Mouse (Mus musculus): ENCODE data around the gene Ccdc88c. TPM values are rescaled to one million over a fixed set of nuclear protein-coding genes. Genes with fewer than 3 reads are reported as not detected.

Gene Ccdc88c
- total RNA-seq, 2 experiments from 2014 or later, result 26.7 to 40.1 TPM

DNA sequence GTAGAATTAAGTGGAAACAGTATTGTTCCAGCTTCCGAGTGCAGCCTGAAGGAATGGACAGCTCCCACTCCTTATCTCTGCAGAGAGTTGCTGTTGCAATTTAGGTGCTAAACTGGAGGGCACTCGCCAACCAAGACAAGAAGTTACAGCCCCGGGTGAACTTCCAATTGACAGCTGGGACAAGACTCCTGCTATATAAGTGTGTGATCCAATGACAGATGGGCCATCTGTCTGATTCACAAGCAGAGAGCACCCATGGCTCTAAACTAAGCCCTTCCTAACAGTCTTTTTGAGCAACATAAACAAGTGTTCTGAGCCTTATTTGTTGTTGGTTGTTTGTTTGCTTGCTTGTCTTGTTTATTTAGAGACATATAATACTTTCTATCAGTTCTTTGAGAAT lies 132.2 kb downstream of the Ccdc88c start:
- DNase-seq (ENCODE audit: extremely low spot score in 1 of 2, low spot score in 1 of 2), result no peak

DNA sequence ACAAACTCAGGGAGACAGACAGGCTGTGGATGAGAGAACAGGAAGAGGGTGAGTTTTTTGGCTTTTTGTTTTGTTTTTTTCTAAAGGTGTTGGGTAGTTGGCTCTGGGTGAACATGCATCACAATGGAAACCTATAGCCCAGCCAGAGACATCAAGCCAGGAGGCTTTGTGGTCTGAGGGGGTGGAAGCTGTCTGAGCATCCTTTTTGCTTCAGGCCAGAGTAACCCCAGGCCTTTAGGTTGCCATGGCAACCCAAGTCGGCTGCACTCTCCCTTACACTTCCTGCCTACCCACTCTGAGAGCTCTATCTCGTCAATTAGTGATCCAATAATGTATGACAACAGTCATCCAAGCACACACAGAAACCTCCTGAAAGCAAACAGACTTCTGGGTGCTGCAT lies 133.4 kb downstream of the Ccdc88c start:
- no peak for DNase-seq (ENCODE audit: extremely low spot score in 1 of 2, low spot score in 1 of 2)

DNA sequence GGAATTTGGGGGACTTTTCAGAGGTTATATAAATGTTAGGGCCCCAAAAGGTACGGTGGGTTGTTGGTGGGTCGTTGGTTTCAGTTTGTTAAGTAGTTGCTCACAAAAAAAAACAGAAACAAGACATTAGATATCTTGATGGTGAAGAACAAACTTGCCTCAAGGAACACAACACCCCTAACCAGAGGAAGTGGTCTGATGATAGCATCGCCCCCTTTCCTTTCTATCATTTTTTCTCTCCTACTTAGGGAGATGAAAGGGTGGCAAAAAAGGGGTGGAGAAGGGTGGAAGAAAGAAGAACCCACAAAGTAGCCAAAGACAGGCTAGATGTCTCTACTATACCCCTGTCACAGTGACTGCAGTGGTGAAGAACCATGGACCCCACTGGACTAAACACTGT lies 138.3 kb downstream of the Ccdc88c start:
- DNase-seq (ENCODE audit: extremely low spot score in 1 of 2, low spot score in 1 of 2), result no peak

DNA sequence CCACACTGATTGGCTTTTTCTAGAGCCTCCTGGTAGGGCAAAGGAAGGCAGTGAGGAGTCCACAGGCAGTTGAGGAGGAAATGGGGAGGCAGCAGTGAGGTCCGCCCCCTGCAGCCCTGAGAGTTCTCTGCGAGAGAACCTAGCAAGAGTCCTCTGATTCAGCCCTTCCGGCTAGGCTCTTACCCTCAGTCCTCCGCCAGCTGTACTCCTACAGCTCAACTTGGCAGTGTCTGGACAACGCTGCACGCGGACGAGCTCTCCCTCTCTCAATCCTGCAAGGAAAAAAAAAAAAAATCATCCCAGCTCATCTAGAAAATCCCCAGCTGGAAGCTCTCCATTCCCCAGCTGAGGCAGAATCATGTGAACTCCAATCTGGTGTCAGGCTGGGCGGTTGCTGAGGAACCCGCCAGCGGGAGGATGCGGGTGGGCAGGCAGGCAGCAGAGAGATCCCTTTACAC lies 141.0 kb downstream of the Ccdc88c start:
- peak; percentile 31 to 42 for DNase-seq (ENCODE audit: extremely low spot score in 1 of 2, low spot score in 1 of 2)

DNA sequence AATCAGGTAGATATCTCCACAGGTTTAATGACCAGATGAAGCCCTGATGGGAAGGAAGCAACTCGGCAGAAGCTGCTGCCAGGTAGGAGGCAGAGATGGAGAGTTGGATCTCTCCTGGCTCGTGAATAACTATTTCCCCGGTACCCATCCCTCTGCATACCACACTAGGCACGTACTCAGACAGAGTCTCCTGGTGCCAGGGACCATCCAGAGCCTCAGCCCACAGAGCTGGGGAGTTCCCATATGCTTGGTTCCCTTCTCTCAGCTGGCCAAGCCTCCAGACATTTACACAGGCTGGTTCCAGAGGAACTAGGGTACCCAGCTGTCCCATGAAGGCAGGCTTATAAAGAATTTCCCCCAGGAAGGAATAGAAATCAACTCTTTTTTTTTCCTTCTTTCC lies 142.0 kb downstream of the Ccdc88c start:
- DNase-seq (ENCODE audit: extremely low spot score in 1 of 2, low spot score in 1 of 2), result no peak

DNA sequence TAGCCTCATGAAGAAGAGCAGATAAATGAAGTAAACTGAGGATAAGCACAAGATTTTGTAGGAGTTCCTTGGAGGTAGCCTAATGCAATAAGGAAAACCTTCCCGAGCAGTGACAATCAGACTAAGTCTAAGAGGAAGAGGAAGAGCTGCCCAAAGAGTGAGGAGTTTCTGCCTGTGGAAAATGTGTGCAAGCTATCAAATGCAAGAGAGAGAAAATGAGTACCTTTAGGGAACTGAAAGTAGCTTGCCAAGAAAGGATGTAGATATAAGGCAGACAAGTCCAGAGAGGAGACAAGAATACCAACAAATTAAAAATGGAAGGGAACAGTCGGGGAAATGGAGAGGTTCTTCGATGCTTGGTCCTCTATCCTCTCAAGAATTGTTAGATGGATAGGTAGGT lies 143.3 kb downstream of the Ccdc88c start:
- no peak for DNase-seq (ENCODE audit: extremely low spot score in 1 of 2, low spot score in 1 of 2)

DNA sequence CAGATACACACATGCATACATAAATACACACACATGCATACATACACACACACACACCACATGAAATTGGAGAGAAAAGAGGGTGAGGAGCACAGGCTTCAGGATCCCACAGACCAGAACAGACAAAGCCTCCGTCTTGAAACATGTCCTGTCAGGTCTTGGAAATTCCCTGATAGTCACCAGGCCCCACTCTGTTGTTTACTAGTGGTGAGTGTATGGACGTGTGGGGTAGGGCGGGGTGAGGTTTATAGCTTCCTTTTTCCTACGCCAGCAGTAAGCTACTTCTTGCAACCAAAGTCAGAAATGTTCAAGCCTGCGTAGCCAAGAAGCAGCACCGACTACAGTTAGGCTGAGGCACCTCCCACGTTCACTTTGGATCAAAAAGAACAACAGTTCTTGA lies 145.7 kb downstream of the Ccdc88c start:
- no peak for DNase-seq (ENCODE audit: extremely low spot score in 1 of 2, low spot score in 1 of 2)

DNA sequence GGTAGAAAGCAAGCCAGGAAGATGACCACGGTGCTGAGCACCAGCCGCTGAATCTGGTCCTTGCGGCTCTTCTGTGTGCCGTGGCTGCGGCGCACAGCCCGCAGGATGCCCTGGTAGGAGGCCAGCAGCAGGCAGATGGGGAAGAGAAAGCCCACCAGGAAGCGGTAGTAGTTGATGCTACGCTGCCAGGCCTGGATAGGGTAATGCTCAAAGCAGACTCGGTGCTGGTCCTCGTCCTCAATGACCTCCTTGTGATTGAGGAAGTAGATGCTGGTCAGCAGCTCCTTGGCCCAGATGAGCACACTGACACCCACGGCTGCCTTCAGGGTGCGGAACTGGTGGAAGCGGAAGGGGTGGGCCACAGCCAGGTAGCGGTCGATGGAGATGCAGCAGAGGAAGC lies 150.3 kb downstream of the Ccdc88c start:
- DNase-seq (ENCODE audit: extremely low spot score in 1 of 2, low spot score in 1 of 2), result no peak

DNA sequence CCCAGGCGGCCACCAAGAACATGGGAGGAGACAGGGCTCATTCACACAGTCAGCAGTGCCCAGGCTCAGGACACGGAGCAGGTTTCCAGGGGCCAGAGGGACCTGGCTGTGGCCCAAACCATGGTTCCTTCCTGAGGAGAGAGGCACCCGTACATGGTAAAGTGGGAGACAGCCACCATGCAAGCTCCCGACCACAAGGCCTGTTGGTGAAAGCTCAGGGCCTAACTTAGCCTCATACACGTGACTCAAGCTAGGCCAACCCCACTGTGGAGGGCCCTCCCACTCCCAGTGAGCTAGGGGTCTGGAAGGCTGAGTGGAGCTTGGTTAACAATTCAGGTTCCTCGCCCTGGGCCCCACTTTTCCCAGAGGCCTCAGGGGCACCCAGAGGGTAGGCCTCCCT lies 150.9 kb downstream of the Ccdc88c start:
- DNase-seq (ENCODE audit: extremely low spot score in 1 of 2, low spot score in 1 of 2), result no peak

DNA sequence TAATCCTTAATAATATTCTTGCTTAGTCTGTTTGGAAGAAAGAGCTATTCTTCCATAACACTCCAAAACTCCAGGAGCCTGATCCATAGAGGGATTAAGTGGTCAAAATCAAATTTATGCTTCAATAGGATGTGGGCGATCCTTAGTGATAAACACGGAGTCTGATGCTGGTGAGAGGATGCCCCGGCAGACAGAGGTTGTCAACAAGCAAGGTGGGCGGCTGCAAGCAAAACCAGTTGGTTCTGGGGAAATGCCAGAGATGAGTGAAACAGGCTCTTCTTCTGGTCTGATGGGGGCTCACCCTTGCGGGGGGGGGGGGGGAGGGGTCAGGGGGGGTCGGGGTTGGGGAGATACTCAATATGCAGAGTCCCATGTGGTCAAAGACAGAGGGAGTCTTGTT lies 152.9 kb downstream of the Ccdc88c start:
- no peak for DNase-seq (ENCODE audit: extremely low spot score in 1 of 2, low spot score in 1 of 2)

DNA sequence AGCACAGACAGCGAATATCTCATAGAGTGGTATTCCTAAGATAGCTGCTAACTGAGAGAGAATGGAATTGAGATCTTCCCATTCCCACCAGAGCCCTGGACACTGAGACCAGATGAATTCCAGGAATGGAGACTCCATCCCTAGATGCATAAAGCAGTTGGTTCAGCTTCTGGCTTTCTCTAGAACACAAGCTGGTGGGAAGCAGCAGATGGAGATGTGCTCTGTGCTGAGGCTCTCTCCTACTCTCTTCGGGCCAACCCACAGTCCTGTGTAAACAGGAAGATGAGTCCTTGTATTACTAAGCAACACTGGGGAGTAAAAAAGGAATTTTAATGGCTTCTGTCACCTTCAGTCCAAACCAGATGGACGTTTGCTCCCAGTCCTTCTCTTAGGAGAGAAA lies 153.3 kb downstream of the Ccdc88c start:
- no peak for DNase-seq (ENCODE audit: extremely low spot score in 1 of 2, low spot score in 1 of 2)

DNA sequence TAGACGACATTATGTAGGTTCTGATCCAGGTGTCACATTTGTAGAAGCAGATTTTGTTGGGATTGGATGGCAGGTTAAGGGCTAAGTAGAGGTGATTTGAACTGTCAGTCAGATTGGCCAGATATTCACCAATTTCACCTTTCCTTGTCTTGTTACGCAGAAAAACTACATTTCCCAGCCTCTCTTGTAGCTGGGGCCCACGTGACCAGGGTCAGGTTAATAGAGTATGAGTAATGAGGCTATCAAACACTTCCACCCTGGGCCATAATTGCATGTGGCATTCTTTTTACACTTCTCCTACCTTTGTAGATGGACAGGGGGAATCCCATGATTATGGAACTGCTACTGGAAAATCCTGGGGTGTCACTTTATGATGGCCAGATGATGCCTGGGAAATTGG lies 155.2 kb downstream of the Ccdc88c start:
- no peak for DNase-seq (ENCODE audit: extremely low spot score in 1 of 2, low spot score in 1 of 2)

DNA sequence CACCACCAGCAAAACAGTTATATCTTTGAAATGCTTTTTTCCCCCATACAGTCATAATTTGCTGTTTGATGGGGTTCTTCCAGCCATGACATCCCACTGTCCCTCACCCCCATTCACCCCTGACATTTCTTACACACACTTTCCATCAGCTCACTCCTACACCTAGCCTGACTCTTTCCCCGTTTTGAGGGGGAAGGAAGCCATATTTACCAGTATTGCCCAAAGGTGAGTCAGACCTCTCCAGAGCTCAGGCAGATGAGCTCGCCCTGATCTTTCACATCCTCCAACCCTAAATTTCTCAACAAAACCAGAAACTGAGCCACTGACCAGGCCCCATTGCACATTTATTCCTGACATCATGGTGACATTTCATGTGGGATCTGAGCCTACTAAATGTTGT lies 157.0 kb downstream of the Ccdc88c start:
- no peak for DNase-seq (ENCODE audit: extremely low spot score in 1 of 2, low spot score in 1 of 2)

DNA sequence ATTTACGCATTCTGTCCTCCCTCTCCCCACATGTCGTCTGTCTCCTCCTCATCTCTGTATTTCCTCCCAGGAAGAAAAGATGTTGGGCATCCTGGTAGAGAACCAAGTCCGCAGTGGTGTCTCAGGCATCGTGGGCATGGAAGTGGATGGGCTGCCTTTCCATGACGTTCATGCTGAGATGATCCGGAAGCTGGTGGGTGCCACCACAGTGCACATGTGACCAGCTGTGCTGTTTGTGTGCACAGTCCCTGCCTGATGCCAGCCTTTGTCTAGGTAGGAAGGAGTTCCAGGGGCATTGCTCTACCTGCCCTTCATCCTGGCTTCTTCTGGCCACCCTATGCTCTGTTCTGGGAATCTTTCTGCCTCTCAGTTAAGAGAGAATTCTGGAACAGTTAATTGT lies 157.6 kb downstream of the Ccdc88c start:
- DNase-seq (ENCODE audit: extremely low spot score in 1 of 2, low spot score in 1 of 2), result no peak

DNA sequence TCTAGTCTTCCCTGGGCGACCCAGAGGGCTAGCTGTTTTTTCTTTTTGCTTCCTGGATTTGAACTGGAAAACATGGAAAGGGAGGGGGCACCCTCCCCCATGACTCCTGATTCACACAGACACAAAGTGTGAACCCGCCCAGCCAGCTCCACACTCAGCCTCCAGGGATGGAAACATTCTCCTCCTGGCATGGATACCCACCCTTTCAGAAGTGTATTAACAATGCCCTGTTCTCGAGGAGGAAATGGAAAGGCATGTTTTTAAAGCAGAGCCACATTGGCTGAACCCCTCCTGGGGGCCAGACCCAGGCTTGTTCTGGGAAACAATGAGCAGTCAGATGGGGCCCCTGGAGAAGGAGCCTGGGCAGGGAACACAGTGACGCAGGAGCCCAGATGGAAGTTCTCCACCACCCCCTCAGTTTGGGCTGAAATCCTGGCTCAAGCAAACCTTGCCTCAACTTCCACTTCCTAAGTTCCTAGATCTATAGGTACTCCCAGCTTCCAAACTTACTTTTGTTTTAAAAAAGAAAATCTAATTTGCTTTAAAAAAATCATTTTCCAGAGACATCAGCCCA lies 160.7 kb downstream of the Ccdc88c start:
- DNase-seq (ENCODE audit: extremely low spot score in 1 of 2, low spot score in 1 of 2), result no peak

DNA sequence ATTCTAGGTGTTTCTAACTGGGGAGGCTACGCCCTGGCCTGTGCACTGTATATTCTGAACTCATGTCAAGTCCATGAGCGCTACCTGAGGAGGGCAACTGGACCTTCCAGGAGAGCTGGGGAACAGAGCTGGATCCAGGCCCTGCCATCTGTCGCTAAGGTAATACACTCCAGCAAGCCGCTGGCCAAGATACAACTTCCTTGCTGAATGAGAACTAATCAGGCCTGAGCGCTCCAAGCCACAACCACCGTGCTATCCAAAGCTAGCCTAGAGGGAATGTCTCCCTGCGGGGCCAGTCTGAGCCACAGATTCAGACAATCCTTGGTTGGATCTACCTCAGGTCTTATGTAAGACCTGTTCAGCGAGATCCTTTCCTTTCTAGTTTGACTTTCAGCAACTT lies 161.8 kb downstream of the Ccdc88c start:
- DNase-seq (ENCODE audit: extremely low spot score in 1 of 2, low spot score in 1 of 2), result no peak

DNA sequence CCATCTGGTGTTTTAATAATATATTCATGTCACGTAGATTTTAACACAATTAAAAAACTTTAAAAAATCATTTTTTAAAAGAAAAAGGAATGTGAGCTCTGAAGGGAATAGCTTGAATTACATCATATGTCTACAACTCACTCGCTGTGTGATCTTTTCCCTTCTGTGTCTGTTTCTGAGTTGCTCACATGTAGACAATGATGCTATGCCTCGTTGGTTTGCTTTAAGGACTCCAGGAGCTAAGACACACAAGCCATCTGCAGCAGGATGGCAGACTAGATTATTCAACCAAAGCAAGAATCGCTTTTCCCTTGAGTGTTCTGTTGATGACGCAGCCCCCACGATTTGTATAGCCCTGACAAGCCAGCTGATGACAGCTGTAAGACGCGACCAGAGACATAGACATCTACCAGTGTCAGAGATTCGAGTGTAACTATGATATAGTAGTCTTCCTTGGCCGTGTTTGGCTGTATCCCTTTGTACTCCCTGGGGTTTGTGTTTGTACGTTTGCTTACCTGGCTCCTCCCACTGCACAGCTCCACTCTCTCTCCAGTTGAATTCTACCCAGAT lies 163.3 kb downstream of the Ccdc88c start:
- DNase-seq (ENCODE audit: extremely low spot score in 1 of 2, low spot score in 1 of 2), result no peak

DNA sequence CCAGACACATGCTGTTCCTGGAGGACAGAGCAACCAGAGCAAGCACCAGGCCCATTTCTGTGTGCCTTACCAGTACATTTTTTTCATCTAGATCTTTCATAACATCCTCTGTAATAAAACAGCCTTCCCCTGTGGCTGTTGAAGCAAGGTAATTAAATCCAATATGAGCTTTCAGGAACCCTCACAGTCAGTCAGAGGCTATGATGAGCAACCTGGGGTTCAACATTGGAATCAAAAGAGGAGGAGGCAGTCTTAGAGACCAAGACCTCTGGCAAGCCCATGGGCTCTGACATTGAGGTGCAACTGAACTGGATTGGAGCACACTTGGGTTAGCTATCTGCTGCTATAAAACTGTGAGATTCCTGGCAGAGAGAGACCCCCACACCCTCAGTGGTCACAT lies 163.8 kb downstream of the Ccdc88c start:
- no peak for DNase-seq (ENCODE audit: extremely low spot score in 1 of 2, low spot score in 1 of 2)

DNA sequence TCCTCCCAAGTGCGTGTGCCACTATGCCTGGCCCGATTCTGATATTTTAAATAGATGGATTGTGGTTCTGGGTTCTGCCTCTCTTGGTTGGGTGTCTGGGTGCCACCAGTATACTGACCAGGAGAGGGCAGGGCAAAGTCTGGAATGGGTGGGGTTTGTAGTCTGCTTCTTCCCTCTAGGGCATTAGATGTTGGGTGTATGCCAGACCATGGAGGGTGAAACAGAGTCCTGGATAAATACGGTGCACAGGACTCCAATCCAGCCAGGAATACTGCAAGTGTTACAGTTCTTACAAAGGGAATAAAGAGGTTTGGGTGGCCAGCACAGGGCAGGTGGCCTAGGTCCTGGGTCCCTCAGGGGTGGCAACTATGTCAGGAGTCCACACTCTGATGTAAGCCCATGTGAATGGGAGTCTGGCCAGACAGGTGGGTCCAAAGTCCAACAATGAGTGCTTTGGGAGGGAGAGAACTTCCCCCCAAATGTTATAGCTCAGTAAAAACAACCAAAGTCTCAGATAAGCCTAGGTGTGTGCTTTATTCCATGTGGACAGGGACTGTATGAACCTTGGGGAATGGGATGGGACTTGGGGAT lies 165.9 kb downstream of the Ccdc88c start:
- DNase-seq (ENCODE audit: extremely low spot score in 1 of 2, low spot score in 1 of 2), result no peak

DNA sequence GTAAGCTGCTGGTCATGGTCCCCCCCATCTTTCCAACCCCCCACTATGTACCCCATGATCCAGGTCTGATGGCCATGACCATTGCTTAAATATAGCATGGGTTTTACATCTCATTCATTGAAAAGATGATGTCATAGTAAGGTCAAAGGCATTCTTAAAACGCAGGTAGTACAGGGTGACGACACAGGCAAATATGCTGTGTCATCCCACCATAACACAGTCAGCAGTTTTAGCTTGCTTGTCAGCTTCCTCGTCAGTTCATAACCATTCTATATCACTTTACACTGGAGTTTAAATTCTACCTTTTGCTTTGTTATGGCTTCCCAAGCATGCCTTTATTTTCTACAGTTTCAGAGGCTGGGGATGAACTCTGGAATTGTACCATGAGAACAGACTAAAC lies 166.6 kb downstream of the Ccdc88c start:
- no peak for DNase-seq (ENCODE audit: extremely low spot score in 1 of 2, low spot score in 1 of 2)
